Mouse (Mus musculus): Measurements from ENCODE around the gene Slc25a13. TPM values are rescaled to one million over a fixed set of nuclear protein-coding genes. Genes with fewer than 3 reads are reported as not detected.

Gene Slc25a13
- total and polyA plus RNA-seq, 2 experiments from 2014 or later = 59.6 to 83.1 TPM

- TF ChIP-seq CTCF (IDR thresholded peaks at IDR 0.05; ENCODE audit: low read depth) = no peak
- no peak for TF ChIP-seq EP300 (IDR thresholded peaks at IDR 0.05; ENCODE audit: low read depth)
- no peaks in the 10 kb centered on the region for H3K4me1 ChIP-seq (ENCODE audit: control insufficient read depth, insufficient read depth)
- no peak overlapping the region for H3K4me3 ChIP-seq (ENCODE audit: low read depth, low read length)
- H3K36me3 ChIP-seq (replicated peaks; ENCODE audit: control insufficient read depth, insufficient read depth, low read length) = 0 out of 2 replicates have a peak, but pooled peaks cover 7% of the 10 kb centered on the region
- no peak overlapping the region for H3K9ac ChIP-seq (replicated peaks; ENCODE audit: low read depth, low read length)
- no peak for DNase-seq (ENCODE audit: low spot score)
- H3K9me3 ChIP-seq (replicated peaks; ENCODE audit: control insufficient read depth, low read length) = no peaks in the 10 kb centered on the region
- no peak overlapping the region for H3K4me2 ChIP-seq (ENCODE audit: low read depth, low read length)
- WGBS = 80% methylated on average over 7 of the region's 7 CpGs
- ATAC-seq (ENCODE audit: insufficient read depth, low read depth) = no peak
- no peak overlapping the region for H3K27ac ChIP-seq (ENCODE audit: low read depth)
- H3K27me3 ChIP-seq (ENCODE audit: control insufficient read depth, insufficient read depth, low read length) = no peaks in the 10 kb centered on the region
These were observed 141.0 kb downstream of the Slc25a13 start for GRCm38 (mm10) chr6:6075940-6076447.

GRCm38 (mm10) chr6:6071038-6071437 lies 145.9 kb downstream of the Slc25a13 start:
- Histone ChIP-seq H3K9ac (replicated peaks; ENCODE audit: low read depth, low read length) (no peak overlapping the region), H3K4me1 (ENCODE audit: control insufficient read depth, insufficient read depth) (peaks cover 18% of the 10 kb centered on the region), H3K27me3 (ENCODE audit: control insufficient read depth, insufficient read depth, low read length) (no peaks in the 10 kb centered on the region), H3K27ac (ENCODE audit: low read depth) (no peak overlapping the region), H3K9me3 (replicated peaks; ENCODE audit: control insufficient read depth, low read length) (no peaks in the 10 kb centered on the region), H3K36me3 (replicated peaks; ENCODE audit: control insufficient read depth, insufficient read depth, low read length) (no peaks in the 10 kb centered on the region), H3K4me3 (ENCODE audit: low read depth, low read length) (no peak overlapping the region), H3K4me2 (ENCODE audit: low read depth, low read length) (no peak overlapping the region)
- TF ChIP-seq EP300 (IDR thresholded peaks at IDR 0.05; ENCODE audit: low read depth) (no peak), CTCF (IDR thresholded peaks at IDR 0.05; ENCODE audit: low read depth) (no peak)
- ATAC-seq (ENCODE audit: insufficient read depth, low read depth) (no peak), DNase-seq (ENCODE audit: low spot score) (no peak)
- 54% methylated on average over 7 of the region's 7 CpGs for WGBS

GRCm38 (mm10) chr6:6070015-6070414 lies 147.0 kb downstream of the Slc25a13 start:
- Histone ChIP-seq H3K27ac (ENCODE audit: low read depth) (no peak overlapping the region), H3K36me3 (replicated peaks; ENCODE audit: control insufficient read depth, insufficient read depth, low read length) (no peaks in the 10 kb centered on the region), H3K4me3 (ENCODE audit: low read depth, low read length) (no peak overlapping the region), H3K9ac (replicated peaks; ENCODE audit: low read depth, low read length) (no peak overlapping the region), H3K27me3 (ENCODE audit: control insufficient read depth, insufficient read depth, low read length) (no peaks in the 10 kb centered on the region), H3K4me2 (ENCODE audit: low read depth, low read length) (no peak overlapping the region), H3K4me1 (ENCODE audit: control insufficient read depth, insufficient read depth) (peaks cover 18% of the 10 kb centered on the region), H3K9me3 (replicated peaks; ENCODE audit: control insufficient read depth, low read length) (no peaks in the 10 kb centered on the region)
- no peak for TF ChIP-seq CTCF (IDR thresholded peaks at IDR 0.05; ENCODE audit: low read depth)
- no peak for TF ChIP-seq EP300 (IDR thresholded peaks at IDR 0.05; ENCODE audit: low read depth)
- WGBS = 53% methylated on average over 3 of the region's 3 CpGs
- ATAC-seq (ENCODE audit: insufficient read depth, low read depth) (no peak), DNase-seq (ENCODE audit: low spot score) (no peak)

GRCm38 (mm10) chr6:6067201-6067600 lies 149.8 kb downstream of the Slc25a13 start:
- WGBS = 44% methylated on average over 6 of the region's 6 CpGs
- ATAC-seq (ENCODE audit: insufficient read depth, low read depth) (no peak), DNase-seq (ENCODE audit: low spot score) (no peak)
- H3K4me1 ChIP-seq (ENCODE audit: control insufficient read depth, insufficient read depth) = peaks cover 18% of the 10 kb centered on the region
- no peaks in the 10 kb centered on the region for H3K27me3 ChIP-seq (ENCODE audit: control insufficient read depth, insufficient read depth, low read length)
- H3K4me3 ChIP-seq (ENCODE audit: low read depth, low read length) = no peak overlapping the region
- no peaks in the 10 kb centered on the region for H3K36me3 ChIP-seq (replicated peaks; ENCODE audit: control insufficient read depth, insufficient read depth, low read length)
- H3K27ac ChIP-seq (ENCODE audit: low read depth) = no peak overlapping the region
- no peak overlapping the region for H3K9ac ChIP-seq (replicated peaks; ENCODE audit: low read depth, low read length)
- no peaks in the 10 kb centered on the region for H3K9me3 ChIP-seq (replicated peaks; ENCODE audit: control insufficient read depth, low read length)
- TF ChIP-seq EP300 (IDR thresholded peaks at IDR 0.05; ENCODE audit: low read depth) (no peak), CTCF (IDR thresholded peaks at IDR 0.05; ENCODE audit: low read depth) (no peak)
- H3K4me2 ChIP-seq (ENCODE audit: low read depth, low read length) = no peak overlapping the region

GRCm38 (mm10) chr6:6058548-6058947 lies 158.4 kb downstream of the Slc25a13 start:
- WGBS = 70% methylated on average over 3 of the region's 3 CpGs
- peaks cover 7% of the 10 kb centered on the region; the same call in 1 of the 2 replicates for H3K4me1 ChIP-seq (ENCODE audit: control insufficient read depth, insufficient read depth)
- H3K9ac ChIP-seq (replicated peaks; ENCODE audit: low read depth, low read length) = no peak overlapping the region
- DNase-seq (ENCODE audit: low spot score) (no peak), ATAC-seq (ENCODE audit: insufficient read depth, low read depth) (no peak)
- no peaks in the 10 kb centered on the region for H3K9me3 ChIP-seq (replicated peaks; ENCODE audit: control insufficient read depth, low read length)
- no peak overlapping the region for H3K27ac ChIP-seq (ENCODE audit: low read depth)
- H3K36me3 ChIP-seq (replicated peaks; ENCODE audit: control insufficient read depth, insufficient read depth, low read length) = no peaks in the 10 kb centered on the region
- no peak overlapping the region for H3K4me3 ChIP-seq (ENCODE audit: low read depth, low read length)
- TF ChIP-seq CTCF (IDR thresholded peaks at IDR 0.05; ENCODE audit: low read depth) = no peak
- no peak for TF ChIP-seq EP300 (IDR thresholded peaks at IDR 0.05; ENCODE audit: low read depth)
- H3K27me3 ChIP-seq (ENCODE audit: control insufficient read depth, insufficient read depth, low read length) = no peaks in the 10 kb centered on the region
- H3K4me2 ChIP-seq (ENCODE audit: low read depth, low read length) = no peak overlapping the region

GRCm38 (mm10) chr6:6053946-6054345 lies 163.0 kb downstream of the Slc25a13 start:
- DNase-seq (ENCODE audit: low spot score) (no peak), ATAC-seq (ENCODE audit: insufficient read depth, low read depth) (no peak)
- no peak overlapping the region for H3K4me3 ChIP-seq (ENCODE audit: low read depth, low read length)
- H3K27me3 ChIP-seq (ENCODE audit: control insufficient read depth, insufficient read depth, low read length) = no peaks in the 10 kb centered on the region
- WGBS = 74% methylated on average over 3 of the region's 3 CpGs
- H3K36me3 ChIP-seq (replicated peaks; ENCODE audit: control insufficient read depth, insufficient read depth, low read length) = no peaks in the 10 kb centered on the region
- H3K4me2 ChIP-seq (ENCODE audit: low read depth, low read length) = no peak overlapping the region
- no peak overlapping the region for H3K9ac ChIP-seq (replicated peaks; ENCODE audit: low read depth, low read length)
- H3K27ac ChIP-seq (ENCODE audit: low read depth) = no peak overlapping the region
- TF ChIP-seq CTCF (IDR thresholded peaks at IDR 0.05; ENCODE audit: low read depth) (no peak), EP300 (IDR thresholded peaks at IDR 0.05; ENCODE audit: low read depth) (no peak)
- peaks cover 7% of the 10 kb centered on the region; the same call in 1 of the 2 replicates for H3K4me1 ChIP-seq (ENCODE audit: control insufficient read depth, insufficient read depth)
- H3K9me3 ChIP-seq (replicated peaks; ENCODE audit: control insufficient read depth, low read length) = no peaks in the 10 kb centered on the region

All from heart, postnatal 0 days (tissue).